Mouse (Mus musculus) urinary bladder, adult 2 months (tissue): ENCODE results near the gene Fkbp6. TPM values are rescaled to one million over a fixed set of nuclear protein-coding genes. Genes with fewer than 3 reads are reported as not detected.
"Not testable (repeated sequence)": the region's sequence is repeated elsewhere in the genome, so short reads cannot be mapped to it uniquely, and the experiment has no call there.

Experiments used
- DNase-seq: peaks from one replicate; pipeline ENCODE4 v3.0.0; 2022; ENCODE audit warnings: low spot score
- polyA plus RNA-seq: library from polyadenylated mRNA; depleted of rRNA; stranded (reverse); fragments of >200 nt; gene quantifications from 2 replicates; pipeline ENCODE4 v1.2.3, GENCODE M21; 2012; rRNA removed

The Fkbp6 gene
- not detected in 2 replicates for polyA plus RNA-seq

DNA sequence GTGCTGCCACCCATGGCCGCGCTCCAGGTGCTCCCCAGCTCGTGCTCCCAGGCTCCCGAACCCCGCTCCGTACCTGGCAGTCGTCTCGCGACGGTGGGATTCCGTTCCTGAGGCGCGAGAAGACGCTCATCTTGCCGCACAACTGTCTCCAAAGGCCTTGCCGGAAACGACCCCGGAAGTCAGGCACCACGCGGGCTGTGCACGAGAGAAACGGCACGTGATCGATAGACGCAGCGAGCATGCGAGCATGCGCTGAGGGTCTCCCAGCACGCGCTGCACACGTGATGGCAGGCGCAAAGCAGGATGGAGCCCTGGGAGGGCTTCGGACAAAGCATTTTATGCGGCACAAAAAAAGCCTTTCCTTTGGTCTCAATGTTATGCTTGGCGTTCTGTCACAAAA, at the start of gene Fkbp6:
Fkbp6 (minus strand) TSS at position 183 of the 400 bp plus-strand sequence.
- no peak for DNase-seq

DNA sequence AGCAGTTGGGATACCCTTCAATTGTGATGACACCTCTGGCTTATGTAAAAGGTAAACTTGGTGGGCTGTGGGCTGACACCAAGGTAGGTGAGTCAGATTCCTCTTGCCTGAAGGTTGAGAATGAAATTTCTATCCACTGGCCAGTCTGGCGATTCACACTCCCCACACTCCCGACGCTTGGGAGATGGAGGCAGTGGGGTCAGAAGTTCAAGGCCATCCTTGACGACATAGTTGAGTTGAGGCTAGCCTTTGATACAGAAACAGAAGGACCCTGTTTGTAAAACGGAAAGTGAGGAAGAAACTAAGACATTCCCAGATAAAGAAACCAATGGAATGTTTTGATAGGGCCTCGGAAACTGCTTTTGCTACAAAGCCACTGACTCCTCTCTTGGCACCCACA, 49.5 kb upstream of the Fkbp6 start:
- DNase-seq = no peak

DNA sequence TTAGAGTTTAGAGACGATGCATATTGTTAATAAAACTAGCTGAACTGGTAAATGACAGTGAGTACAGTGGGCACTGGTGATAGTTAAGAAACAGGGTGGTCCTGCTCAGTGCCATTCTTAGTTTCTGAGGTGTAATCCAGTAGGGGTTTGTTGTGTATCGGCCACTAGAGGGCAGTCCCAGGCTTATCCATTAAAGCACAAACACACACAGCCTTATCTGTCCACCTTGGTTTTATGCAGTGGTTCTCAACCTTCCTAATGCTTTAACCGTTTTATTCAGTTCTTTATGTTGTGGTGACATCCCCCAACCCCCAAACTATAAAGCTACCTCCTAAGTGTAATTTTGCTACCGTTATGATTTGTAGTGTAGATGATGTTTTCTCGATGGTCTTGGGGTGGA, 46.0 kb upstream of the Fkbp6 start:
- DNase-seq = no peak

DNA sequence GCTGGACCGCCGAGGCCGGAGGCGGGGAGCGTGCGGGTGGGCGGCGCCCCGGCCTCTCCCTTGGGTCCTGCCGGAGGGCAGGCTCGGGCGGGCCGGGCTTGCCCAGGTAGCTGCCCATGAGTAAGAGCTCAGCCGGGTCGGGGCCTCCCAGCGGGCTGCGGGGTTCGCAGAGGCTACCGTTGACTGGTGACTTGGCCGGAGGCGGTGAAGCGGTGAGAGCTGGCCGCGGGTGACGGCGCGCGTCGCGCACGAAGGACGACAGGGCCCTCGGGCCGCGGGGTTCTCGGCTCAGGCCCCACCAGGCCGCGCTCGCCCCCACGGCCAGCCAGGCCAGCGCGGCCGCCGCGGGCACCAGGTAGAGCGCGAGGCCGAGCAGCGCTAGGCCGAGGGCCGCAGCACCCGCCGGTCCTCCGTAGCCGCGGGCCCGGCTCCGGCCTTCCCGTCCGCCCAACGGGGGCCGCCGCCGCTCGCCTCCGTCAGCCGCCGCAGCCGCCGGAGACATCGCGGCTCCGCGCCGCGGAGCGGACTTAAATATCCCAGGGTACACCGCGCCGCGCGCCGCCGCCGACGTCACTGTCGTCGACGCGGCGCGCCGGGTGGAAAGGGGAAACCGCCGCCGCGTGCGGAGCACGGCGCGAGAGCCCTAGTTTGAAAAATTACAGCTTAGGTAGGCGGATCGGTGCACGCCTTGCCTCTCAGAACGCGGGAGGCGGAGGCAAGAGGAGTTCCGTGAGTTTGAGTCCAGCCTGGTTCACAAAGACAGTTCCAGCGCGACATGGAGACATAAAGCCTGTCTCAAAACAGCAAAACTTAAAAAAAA, 44.4 kb upstream of the Fkbp6 start, which contains the start of gene Pom121:
Pom121 (minus strand) TSS at position 543 of the 820 bp plus-strand sequence.
- peak; percentile 76 for DNase-seq

DNA sequence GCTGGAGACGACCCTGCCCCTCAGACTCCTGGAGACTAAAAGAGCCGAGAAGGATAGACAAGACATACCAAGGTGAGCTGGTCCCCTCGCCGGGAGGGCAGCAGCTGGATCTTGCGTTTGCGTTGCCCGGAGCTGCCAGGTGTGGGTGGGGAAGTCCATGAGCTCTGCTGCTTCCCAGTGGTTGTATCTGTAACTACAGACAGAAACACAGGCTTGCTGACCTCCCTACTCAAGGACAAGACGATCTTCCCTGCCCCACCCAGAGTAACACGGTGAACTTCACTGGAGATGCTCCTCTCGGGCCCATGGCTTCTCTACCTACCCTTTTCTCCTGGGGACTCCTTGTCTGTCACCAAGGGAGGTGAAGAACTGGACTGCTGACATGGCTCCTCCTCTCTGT, 33.9 kb upstream of the Fkbp6 start:
- no peak for DNase-seq

DNA sequence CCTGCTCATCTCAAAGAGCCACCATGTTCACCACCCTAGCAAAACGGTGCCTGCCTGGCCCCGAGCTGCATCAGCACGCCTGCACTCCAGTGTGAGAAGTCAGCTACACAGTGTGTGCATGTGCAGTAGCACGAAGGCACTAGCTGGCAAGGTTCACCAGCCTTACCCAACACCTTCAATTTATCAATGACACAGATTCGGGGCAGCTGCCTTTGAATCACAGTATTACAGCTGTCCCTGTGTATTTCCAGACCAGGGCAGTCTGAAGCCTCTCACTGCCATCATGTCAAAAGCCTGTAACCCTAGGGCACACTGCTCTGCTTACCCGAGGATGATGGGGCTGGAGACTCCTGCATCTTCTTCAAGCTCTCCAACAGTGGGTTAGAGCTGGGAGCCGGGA, 32.9 kb upstream of the Fkbp6 start:
- no peak for DNase-seq

DNA sequence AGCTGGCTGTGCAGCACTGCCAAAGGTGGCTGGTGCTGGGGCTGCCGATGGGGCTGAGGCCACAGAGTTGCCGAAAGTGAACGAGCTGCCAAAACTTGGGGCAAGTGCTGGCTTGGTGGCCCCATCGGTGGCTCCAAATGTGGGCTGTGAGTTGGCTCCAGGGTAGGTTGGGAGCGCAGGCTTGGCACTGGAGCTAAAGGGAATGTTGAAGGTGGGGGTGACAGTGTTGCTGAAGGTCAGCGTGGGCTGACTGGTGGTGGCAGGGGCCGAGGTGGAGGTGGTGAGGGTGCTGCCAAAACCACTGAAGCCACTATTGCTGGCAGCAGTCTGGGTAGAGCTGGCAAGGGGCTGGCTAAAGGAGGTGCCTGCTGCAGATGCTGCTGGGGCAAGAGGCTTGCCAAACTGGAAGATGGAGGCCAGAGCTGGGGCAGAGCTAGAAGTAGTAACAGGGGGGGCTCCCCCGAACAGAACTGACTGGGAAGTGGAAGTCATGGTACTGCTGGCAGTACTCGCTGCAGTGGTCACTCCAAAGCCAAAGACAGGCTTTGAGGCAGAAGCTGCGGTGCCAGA, 31.6 kb upstream of the Fkbp6 start:
- DNase-seq = no peak

DNA sequence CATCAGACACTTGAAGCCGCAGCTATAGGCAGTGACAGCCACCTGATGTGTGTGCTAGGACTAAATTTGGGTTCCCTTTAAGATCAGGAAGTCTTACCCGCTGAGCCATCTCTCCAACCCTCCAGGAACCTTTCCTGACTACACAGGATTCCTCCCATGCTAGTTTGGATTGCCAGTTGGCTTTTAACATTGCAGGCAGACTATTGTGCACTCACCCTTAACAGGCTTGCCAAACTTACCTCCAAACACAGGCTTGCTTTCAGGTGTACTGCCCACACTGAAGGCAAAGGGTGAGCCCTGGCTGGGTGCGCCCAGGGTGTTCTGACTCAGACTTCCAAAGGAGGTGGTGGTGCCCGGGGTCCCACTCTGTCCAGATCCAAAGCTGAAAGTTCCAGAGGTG, 30.8 kb upstream of the Fkbp6 start:
- no peak for DNase-seq

DNA sequence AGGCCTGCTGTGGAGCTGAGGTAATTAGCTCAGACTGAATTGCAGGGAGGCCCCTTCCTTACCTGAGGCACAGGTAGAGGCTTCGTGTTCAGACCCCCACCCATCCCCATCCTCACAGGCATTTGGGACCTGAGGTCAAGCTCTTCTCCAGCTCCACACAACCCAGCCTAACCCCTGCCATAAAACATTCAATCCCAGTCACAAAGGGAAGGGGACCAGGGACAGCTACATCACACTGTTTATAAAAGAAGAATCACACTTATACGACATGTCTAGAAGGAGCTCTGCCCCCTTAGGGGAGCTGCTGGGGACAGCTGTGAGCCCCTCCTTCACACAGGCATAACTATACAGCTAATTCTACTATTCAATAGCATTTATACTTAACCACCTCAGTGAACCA, 26.5 kb upstream of the Fkbp6 start:
- DNase-seq = no peak

DNA sequence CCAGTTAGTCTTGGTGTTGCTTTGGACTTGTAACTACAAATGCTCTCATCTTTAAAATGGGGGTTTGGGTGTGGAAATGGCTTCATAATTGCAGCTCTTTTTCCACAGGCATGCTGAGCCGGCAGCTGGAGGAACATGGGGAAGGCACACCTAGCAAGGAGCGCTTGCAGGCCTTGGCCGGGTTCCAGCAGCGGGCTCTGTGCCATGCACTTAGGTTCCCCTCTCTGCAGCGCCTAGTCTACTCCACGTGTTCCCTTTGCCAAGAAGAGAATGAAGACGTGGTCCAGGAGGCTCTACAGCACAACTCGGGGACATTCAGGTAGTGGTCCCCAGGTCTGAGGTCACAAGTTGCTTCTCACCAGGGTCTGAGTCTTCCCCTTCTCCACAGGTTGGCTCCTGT, 25.3 kb upstream of the Fkbp6 start:
- DNase-seq = no peak

DNA sequence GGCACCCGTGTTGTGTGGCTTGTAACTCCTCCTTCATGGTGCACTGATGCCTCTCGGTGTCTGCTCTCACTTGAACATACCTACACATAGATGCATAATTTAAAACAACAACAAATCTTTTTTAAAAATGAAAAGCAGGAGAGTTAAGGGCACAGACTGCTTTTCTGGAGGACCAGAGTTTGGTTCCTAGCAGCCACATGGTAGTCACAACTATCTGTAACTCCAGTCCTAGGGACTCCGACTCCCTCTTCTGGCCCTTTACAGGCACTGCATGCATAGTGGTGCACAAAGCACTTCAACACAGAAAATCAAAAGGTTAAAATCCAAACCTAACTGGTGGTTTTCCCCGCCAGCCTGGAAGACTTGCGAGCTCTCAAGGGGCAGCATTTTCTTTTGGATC, 23.8 kb upstream of the Fkbp6 start:
- DNase-seq = no peak

DNA sequence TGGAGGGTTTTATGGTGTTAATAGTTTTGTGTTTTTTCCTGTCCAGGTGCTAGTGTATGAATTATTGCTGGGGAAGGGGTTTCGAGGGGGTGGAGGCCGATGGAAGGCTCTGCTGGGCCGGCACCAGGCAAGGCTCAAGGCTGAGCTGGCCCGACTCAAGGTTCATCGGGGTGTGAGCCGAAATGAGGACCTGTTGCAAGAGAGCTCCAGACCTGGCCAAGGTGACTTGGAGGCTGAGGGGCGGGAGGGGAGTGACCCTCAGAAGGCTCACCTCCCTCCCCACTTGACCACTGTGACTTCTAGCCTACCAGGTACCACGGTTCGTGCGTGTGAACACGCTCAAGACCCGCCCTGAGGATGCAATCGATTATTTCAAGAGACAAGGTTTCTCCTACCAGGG, 21.4 kb upstream of the Fkbp6 start:
- no peak for DNase-seq

DNA sequence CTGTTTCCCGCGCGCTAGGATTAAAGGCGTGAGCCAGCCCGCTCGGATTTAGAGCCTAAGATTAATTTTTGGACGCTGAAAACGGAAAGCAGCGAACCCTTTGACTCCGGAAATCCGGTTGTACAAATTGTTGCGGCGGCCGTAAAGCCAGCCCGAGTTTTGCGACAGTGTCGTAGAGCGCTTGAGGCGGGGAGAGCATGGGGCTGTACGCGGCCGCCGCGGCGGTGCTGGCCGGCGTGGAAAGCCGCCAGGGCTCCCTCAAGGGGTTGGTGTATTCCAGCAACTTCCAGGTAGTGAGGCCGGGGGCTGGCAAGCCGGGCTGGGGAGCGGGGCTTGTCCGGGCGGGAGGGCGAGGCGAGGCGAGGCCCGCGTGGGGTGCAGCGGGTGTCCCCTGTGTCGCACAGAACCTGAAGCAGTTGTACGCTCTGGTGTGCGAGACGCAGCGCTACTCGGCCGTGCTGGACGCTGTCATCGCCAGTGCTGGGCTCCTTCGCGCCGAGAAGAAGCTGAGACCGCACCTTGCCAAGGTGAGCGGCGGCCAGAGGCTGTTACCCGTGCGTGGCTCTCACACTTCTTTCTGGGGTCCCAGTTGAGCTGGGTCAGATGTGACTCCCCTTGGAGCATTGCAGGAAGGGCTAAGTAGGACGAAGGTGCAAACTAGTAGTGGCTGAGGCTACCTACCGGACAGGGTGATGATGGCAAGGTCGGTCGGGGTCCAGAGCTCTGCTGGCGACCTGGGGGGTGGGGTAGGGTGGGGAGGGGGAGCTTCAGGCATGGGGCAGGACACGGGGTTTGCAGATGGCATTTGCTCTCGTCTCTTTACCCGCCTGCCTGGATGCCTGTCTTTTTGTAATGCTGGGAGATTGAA, 20.2 kb upstream of the Fkbp6 start, which contains the start of gene Nsun5:
Nsun5 (plus strand) TSS at position 167 of the 868 bp plus-strand sequence.
- DNase-seq = peak; percentile 88

DNA sequence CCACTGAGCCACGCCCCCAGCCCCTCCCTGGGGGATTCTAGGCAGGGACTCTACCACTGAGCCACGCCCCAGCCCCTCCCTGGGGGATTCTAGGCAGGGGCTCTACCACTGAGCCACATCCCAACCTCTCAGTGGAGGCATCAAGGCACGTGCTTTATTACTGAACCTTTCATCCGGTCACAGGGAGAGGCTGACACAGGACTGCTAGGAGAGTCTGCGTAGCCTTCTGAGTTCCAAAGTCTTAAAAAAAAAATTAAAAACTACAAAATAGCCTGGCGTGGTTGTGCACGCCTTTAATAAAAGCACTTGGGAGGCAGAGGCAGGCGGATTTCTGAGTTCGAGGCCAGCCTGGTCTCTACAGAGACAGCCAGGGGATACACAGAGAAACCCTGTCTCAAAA, 19.4 kb upstream of the Fkbp6 start:
- not testable (repeated sequence) for DNase-seq

DNA sequence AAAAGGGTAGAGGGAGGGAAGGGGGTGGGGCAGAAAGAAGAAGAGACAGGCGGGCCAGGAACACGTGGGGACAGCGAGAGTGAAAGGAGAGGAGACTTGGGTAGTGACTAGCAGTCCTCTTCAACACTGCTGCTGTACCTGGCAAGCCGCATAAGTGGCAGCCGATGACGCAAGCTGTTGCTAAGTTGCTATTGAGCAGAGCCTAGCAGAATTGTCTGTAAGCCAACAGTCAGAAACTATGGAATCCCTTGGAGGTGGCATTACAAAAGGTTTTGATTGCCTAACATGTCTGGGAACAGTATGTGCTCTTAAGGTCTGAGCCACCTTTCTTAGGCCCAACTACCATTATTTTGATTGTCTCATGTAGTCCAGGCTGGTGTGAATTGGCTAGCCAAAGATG, 18.5 kb upstream of the Fkbp6 start:
- no peak for DNase-seq

DNA sequence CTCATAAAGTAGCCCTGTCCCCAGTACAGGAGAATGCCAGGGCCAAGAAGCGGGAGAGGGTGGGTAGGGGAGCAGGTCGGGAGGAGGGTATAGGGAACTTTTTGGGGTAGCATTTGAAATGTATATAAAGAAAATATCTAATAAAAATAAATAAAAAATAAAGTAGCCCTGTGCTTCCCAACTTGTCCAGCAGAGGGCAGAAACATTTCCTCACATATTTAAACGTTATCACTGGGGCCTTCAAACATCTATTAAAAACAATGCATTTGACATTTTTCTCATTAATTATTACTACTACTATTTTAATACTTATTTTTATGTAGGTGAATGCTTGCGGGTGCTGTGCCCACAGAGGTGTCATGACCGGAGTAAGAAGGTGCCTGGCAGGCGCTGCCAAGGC, 18.0 kb upstream of the Fkbp6 start:
- DNase-seq = no peak

DNA sequence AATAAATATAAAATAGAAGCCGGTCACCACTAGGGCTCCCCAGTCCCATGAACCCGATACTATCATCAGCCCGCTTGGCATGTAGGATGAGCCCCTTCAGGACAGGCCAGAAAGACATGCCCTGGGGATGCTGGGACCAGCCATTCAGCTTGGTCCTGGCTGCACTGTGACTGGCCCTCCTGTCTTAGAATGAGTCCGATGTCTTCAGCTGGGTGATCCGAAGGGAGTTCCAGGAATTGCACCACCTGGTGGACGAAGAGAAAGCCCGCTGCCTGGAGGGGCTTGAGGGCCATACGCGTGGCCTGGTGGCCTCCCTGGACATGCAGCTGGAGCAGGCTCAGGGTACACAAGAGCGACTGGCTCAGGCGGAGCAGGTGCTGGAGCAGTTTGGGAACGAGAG, 13.7 kb upstream of the Fkbp6 start:
- DNase-seq = no peak

DNA sequence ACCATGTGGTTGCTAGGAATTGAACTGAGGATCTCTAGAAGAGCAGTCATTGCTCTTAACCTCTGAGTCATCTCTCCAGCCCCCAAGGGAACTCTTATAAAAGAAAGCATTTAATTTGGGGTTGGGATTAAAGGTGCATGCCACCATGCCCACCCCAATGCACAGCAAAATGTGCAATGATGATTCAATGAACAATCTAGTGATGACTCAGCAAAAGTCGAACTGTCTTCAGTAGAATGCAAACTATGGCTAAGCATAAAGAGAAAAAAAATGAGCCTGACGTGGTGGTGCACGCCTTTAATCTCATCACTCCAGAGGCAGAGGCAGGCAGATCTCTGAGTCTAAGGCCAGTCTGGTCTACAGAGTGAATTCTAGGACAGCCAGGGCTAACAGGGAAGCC, 12.7 kb upstream of the Fkbp6 start:
- no peak for DNase-seq

DNA sequence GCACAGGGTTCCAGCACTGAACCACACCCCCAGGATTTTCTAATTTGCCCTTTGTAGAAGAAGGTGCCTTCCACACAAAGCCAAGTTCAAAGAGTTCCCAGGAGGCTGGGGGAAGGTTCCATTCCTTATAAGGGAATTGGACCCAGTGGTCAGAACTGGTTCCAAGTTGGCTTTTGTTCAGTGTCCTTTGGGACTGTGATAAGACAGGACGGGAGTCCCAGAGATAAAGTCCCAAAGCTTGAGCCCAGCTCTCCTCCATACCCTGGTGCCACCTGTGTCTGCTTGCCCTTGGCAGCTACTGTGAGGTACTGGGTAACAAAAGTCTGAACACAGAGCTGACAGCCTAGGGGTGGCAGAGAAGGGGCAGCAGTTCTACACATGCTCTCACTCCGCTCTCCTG, 9.9 kb upstream of the Fkbp6 start:
- no peak for DNase-seq

DNA sequence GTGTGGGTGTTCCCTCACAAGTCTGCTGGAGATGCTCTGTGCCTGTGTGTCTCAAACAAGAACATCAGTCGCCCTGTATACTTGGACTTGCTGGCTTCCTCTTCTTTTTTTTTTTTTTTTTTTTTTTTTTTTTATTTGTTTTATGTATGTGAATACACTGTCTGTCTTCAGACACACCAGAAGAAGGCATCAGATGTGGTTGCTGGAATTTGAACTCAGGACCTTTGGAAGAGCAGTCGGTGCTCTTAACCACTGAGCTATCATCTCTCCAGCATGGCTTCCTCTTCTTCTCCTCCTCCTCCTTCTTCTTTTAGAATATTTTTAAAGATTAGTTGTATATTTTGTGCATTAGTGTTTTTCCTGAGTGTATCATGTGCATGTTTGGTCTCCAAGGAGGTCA, 7.7 kb upstream of the Fkbp6 start:
- no peak for DNase-seq

DNA sequence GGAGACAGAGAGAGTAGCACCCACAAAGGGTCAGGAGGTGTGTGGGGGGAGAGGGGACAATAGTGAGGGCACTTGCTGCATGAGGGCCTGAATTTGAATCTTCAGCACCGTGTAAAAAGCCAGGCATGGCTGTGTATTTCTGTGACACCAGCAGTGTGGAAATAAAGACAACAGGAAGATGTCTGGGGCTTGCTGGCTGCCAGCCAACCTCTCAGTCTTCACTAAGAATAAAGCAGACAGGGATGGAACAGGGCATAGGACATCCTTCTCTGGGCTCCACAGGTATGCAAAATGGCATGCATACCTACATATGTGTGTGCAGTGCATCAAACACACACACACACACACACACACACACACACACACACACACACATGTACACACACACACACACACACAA, 6.2 kb upstream of the Fkbp6 start:
- no peak for DNase-seq

DNA sequence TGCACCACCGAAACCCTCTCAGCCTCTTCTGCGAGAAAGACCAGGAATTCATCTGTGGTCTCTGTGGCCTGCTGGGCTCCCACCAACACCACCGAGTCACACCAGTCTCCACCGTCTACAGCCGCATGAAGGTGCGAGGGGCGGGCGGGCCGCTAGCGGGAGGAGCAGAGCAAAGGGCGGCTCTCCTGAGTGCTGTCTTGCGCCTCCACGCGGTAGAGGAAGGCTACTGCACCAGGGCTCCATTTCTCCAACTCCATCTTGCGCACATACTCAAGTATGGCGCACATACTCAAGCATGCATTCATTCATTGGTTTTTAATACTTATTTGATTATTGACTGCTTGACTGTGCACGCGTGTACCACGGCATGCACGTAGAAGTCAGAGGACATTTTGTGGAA, 3.7 kb upstream of the Fkbp6 start:
- DNase-seq = no peak

DNA sequence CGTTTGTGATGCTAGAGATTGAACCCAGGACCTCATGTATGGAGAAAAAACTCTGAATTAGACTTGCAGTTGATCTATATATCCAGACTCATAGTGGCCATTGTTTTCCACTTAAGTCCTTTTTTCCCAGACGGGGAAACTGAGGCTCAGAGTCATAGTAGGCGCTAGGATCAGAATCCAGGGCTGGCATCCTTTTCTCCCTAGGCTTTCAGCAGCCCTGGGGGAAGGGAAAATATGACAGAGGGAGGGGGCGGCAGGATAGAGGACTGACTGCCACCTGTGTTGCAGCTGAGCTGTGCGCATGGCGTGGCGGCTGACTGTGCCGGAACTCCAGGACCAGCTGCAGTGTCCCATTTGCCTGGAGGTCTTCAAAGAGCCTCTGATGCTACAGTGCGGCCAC, 3.2 kb upstream of the Fkbp6 start, which contains the start of gene Trim50:
Trim50 (plus strand) TSS at position 301 of the 400 bp plus-strand sequence.
- DNase-seq = no peak
